7 mouse cellular contexts compared by ENCODE assay signal in the genomic region with DNA sequence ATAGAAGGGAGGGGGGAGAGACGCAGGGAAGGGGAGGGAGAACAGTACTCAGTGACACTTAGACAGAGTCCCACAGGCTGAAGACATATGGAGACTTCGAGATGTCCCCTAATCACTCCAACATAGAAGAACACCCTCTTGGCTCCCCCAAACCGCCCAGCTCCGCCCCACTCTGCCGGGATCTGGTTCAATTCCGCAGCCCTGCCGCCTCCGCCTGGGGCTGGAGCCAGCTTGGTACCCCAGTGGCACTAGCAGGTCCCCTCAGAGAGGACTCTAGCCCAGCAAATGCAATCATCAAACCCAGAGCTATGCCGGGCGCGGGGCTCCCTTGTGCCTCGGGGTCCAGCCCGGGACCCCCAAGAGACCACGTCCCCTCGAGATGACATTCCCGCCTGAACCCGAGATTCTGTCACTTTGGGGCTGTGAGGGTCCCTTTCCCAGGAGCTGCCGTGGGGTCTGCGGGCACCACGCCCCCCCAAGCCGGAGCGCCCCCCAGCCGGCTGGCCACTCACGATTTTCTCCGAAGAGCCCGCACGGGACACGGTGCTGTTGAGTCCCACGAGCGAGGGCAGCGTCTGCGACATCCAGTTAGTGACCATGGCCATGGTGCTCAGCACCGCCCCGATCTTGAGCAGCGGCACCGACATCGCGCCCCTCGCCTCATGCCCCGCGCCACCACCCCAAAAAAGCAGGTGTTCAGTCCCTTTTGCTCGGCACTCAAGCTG. TPM values are rescaled to one million over a fixed set of nuclear protein-coding genes. Genes with fewer than 3 reads are reported as not detected.
DNase-seq lines count a peak whose midpoint lies in the region; ATAC-seq and TF ChIP-seq lines count a peak whose summit lies in the region.

No protein-coding gene starts in this region.

- peaks cover 3% of the 10 kb centered on the region; the same call in 1 of the 2 replicates for H3K27me3 ChIP-seq in forebrain, embryonic 15.5 days
- peaks cover 74% of the 10 kb centered on the region for H3K27me3 ChIP-seq in midbrain, embryonic 10.5 days (ENCODE audit: low read depth, poor library complexity, severe bottlenecking)

- no peaks in the 10 kb centered on the region for H3K4me1 ChIP-seq in cortical plate, adult 2 months (ENCODE audit: control insufficient read depth, insufficient read depth, low read length)
- peaks cover 25% of the 10 kb centered on the region for H3K4me1 ChIP-seq in forebrain, embryonic 15.5 days
- H3K4me1 ChIP-seq in midbrain, embryonic 10.5 days = peaks cover 40% of the 10 kb centered on the region

- 2% methylated on average over 42 of the region's 42 CpGs for WGBS in forebrain, embryonic 15.5 days
- WGBS in midbrain, embryonic 10.5 days = 1% methylated on average over 42 of the region's 42 CpGs

- no peaks in the 10 kb centered on the region for H3K9me3 ChIP-seq in forebrain, embryonic 15.5 days
- no peaks in the 10 kb centered on the region for H3K9me3 ChIP-seq in midbrain, embryonic 10.5 days (replicated peaks)

- ATAC-seq in forebrain, embryonic 15.5 days (replicated peaks) = peak; percentile 33; the same call in 1 of the 2 replicates
- no peak for ATAC-seq in erythroblast, adult 5-6 weeks (replicated peaks; ENCODE audit: low FRiP score, poor library complexity, severe bottlenecking)

- H3K4me3 ChIP-seq in cortical plate, adult 2 months (ENCODE audit: insufficient read depth, low read length) = peak overlapping the region; percentile 98
- H3K4me3 ChIP-seq in forebrain, embryonic 15.5 days = peak overlapping the region; percentile 54
- peak overlapping the region; percentile 77 for H3K4me3 ChIP-seq in midbrain, embryonic 10.5 days

- H3K4me2 ChIP-seq in forebrain, embryonic 15.5 days (replicated peaks) = peak overlapping the region; percentile 93

- no peak for TF ChIP-seq CTCF in cortical plate, adult 2 months (IDR thresholded peaks at IDR 0.05; ENCODE audit: extremely low read depth, insufficient read depth, low read length)

- peak overlapping the region; percentile 82 for H3K27ac ChIP-seq in cortical plate, adult 2 months (ENCODE audit: insufficient read depth, low read length)
- H3K27ac ChIP-seq in forebrain, embryonic 15.5 days (replicated peaks) = no peak overlapping the region
- H3K27ac ChIP-seq in midbrain, embryonic 10.5 days (replicated peaks) = peak overlapping the region; percentile 79

- H3K9ac ChIP-seq in forebrain, embryonic 15.5 days (replicated peaks) = peak overlapping the region; percentile 63

- H3K36me3 ChIP-seq in forebrain, embryonic 15.5 days = no peaks in the 10 kb centered on the region
- H3K36me3 ChIP-seq in midbrain, embryonic 10.5 days = no peaks in the 10 kb centered on the region

- no peak for TF ChIP-seq POLR2A in cortical plate, adult 2 months (IDR thresholded peaks at IDR 0.05; ENCODE audit: extremely low read depth, insufficient read depth, low read length)

- intact Hi-C loops in left cerebral cortex, postnatal 4 days (cut with DNase I) = no loop called here

- peak; percentile 56 to 64 for DNase-seq in left cerebral cortex, adult 18-20 months (ENCODE audit: low spot score in 2 of 2)
- DNase-seq in left cerebral cortex, postnatal 4 days = no peak
- peak; percentile 45 for DNase-seq in midbrain, embryonic 10.5 days (ENCODE audit: low spot score)
- no peak for DNase-seq in ovary, postnatal 14 days (ENCODE audit: low spot score)

RNA-seq across cellular contexts. Expression of gene Olfm2, which starts 19.9 kb away (rescaled TPM):
- 100 to 1,000 TPM; 127 to 142 TPM for total RNA-seq in left cerebral cortex, adult 18-20 months (2021)
- 100 to 1,000 TPM; 229 to 241 TPM for total RNA-seq in left cerebral cortex, postnatal 4 days (2021)
- 202 and 204 TPM in 2 replicates for polyA plus RNA-seq in cortical plate, adult 2 months (2012; rRNA removed)
- polyA plus RNA-seq in forebrain, embryonic 15.5 days (2015; fragmentation: Nextera tagmentation; extraction: Ambion mirVana) = 121 and 123 TPM in 2 replicates
- polyA plus RNA-seq in midbrain, embryonic 10.5 days (2016; fragmentation: Nextera tagmentation; extraction: Ambion mirVana) = 26.8 and 34.6 TPM in 2 replicates
- not detected in 2 replicates for total RNA-seq in erythroblast, adult 5-6 weeks (2015; ENCODE audit: low replicate concordance)
- not detected in 2 replicates for total RNA-seq in erythroblast, adult 5-6 weeks (2017; ENCODE audit: low replicate concordance)

Comparison
In these comparisons a context has a peak if more than half of its experiments do, and no peak if none do; other contexts are left out.
1. DNase-seq: peak in left cerebral cortex, adult 18-20 months (2 of 2) and midbrain, embryonic 10.5 days (single experiment); none in left cerebral cortex, postnatal 4 days (single experiment) and ovary, postnatal 14 days (single experiment).
2. RNA of gene Olfm2, which starts 19.9 kb away (total RNA-seq): 229 to 241 TPM in left cerebral cortex, postnatal 4 days and 127 to 142 TPM in left cerebral cortex, adult 18-20 months; not detected in erythroblast, adult 5-6 weeks; every median in the first group is over 100 times any median in the second.
3. Peak in every context shown above with its lines, with median percentiles within 50 percentile points of each other: H3K4me3 ChIP-seq.